Mouse (Mus musculus) heart, embryonic 10.5 days (tissue): ENCODE data around the gene Flnc. TPM values are rescaled to one million over a fixed set of nuclear protein-coding genes. Genes with fewer than 3 reads are reported as not detected.
A peak's percentile ranks its signal among the peaks of the same experiment; 100 is the strongest.

ENCODE experiments used
- DNase-seq: peaks from one replicate; pipeline ENCODE4 v3.0.0-alpha.2; 2017; ENCODE audit warnings: low spot score
- H3K27ac ChIP-seq: fragments of 300-500 bp; sonication (generic); 2 replicates; pipeline ENCODE4 v1.5.1; 2016; ENCODE audit warnings: mild to moderate bottlenecking
- H3K27me3 ChIP-seq: fragments of 300-500 bp; sonication (generic); 2 replicates; pipeline ENCODE4 v1.6.1; 2016; ENCODE audit warnings: mild to moderate bottlenecking; ENCODE audit not compliant: poor library complexity, insufficient read depth, severe bottlenecking
- H3K36me3 ChIP-seq: fragments of 300-500 bp; sonication (generic); 2 replicates; pipeline ENCODE4 v1.6.1; 2016; ENCODE audit warnings: mild to moderate bottlenecking, moderate library complexity
- H3K4me1 ChIP-seq: fragments of 300-500 bp; sonication (generic); 2 replicates; pipeline ENCODE4 v1.6.1; 2016; ENCODE audit warnings: mild to moderate bottlenecking
- H3K4me3 ChIP-seq: fragments of 300-500 bp; sonication (generic); 2 replicates; pipeline ENCODE4 v1.5.1; 2016; ENCODE audit warnings: mild to moderate bottlenecking, moderate library complexity
- H3K9me3 ChIP-seq: fragments of 300-500 bp; sonication (generic); 2 replicates; pipeline ENCODE4 v1.6.1; 2016; ENCODE audit warnings: mild to moderate bottlenecking, moderate library complexity
- WGBS: fragments of 180-500 bp; shearing (Covaris S2); methylation state at CpG from one replicate; pipeline ENCODE4 v1.1.7; 2016; 5-methylcytosine and 5-hydroxymethylcytosine counted together
- polyA plus RNA-seq: library from polyadenylated mRNA; unstranded; fragments of >200 nt; fragmentation: Nextera tagmentation; extraction: Ambion mirVana; gene quantifications from 2 replicates; pipeline ENCODE4 v1.2.1, GENCODE M21; 2016

Gene Flnc
- polyA plus RNA-seq, 1 experiment from 2014 or later = 40.2 TPM

GRCm38 (mm10) chr6:29402693-29403342, 30.2 kb upstream of the Flnc start:
- WGBS = 6% methylated on average over 34 of the region's 34 CpGs
- no peaks in the 10 kb centered on the region for H3K9me3 ChIP-seq
- DNase-seq = no peak
- peak overlapping the region; percentile 49; the same call in 1 of the 2 replicates for H3K27ac ChIP-seq
- peak overlapping the region; percentile 50 for H3K4me3 ChIP-seq
- peaks cover 10% of the 10 kb centered on the region for H3K4me1 ChIP-seq
- peaks cover 36% of the 10 kb centered on the region for H3K36me3 ChIP-seq
- H3K27me3 ChIP-seq = peaks cover 24% of the 10 kb centered on the region; the same call in 1 of the 2 replicates

GRCm38 (mm10) chr6:29406412-29406811, 26.6 kb upstream of the Flnc start:
- H3K27ac ChIP-seq = no peak overlapping the region
- H3K36me3 ChIP-seq = peaks cover 52% of the 10 kb centered on the region
- peaks cover 8% of the 10 kb centered on the region for H3K4me1 ChIP-seq
- 82% methylated on average over 6 of the region's 6 CpGs for WGBS
- DNase-seq = no peak
- peaks cover 18% of the 10 kb centered on the region; the same call in 1 of the 2 replicates for H3K27me3 ChIP-seq
- H3K9me3 ChIP-seq = no peaks in the 10 kb centered on the region
- H3K4me3 ChIP-seq = no peak overlapping the region

- no peak overlapping the region for H3K4me3 ChIP-seq
- no peak overlapping the region for H3K27ac ChIP-seq
- no peaks in the 10 kb centered on the region for H3K27me3 ChIP-seq
- H3K36me3 ChIP-seq = peaks cover 65% of the 10 kb centered on the region
- DNase-seq = no peak
- 79% methylated on average over 9 of the region's 9 CpGs for WGBS
- H3K4me1 ChIP-seq = peaks cover 6% of the 10 kb centered on the region; the same call in 1 of the 2 replicates
- H3K9me3 ChIP-seq = no peaks in the 10 kb centered on the region
Observed at GRCm38 (mm10) chr6:29415446-29415845, 17.6 kb upstream of the Flnc start.

- Histone ChIP-seq H3K36me3 (peaks cover 22% of the 10 kb centered on the region), H3K27ac (no peak overlapping the region), H3K9me3 (no peaks in the 10 kb centered on the region), H3K27me3 (no peaks in the 10 kb centered on the region), H3K4me1 (peaks cover 6% of the 10 kb centered on the region; the same call in 1 of the 2 replicates), H3K4me3 (no peak overlapping the region)
- WGBS = 88% methylated on average over 2 of the region's 2 CpGs
- no peak for DNase-seq
Observed at GRCm38 (mm10) chr6:29420596-29420995, 12.5 kb upstream of the Flnc start.

GRCm38 (mm10) chr6:29425118-29425517, 7.9 kb upstream of the Flnc start:
- no peaks in the 10 kb centered on the region for H3K27me3 ChIP-seq
- H3K27ac ChIP-seq = no peak overlapping the region
- H3K4me3 ChIP-seq = no peak overlapping the region
- H3K36me3 ChIP-seq = peaks cover 1% of the 10 kb centered on the region; the same call in 1 of the 2 replicates
- DNase-seq = no peak
- H3K9me3 ChIP-seq = no peaks in the 10 kb centered on the region
- 91% methylated on average over 8 of the region's 8 CpGs for WGBS
- peaks cover 4% of the 10 kb centered on the region for H3K4me1 ChIP-seq

GRCm38 (mm10) chr6:29426331-29426730, 6.7 kb upstream of the Flnc start:
- H3K36me3 ChIP-seq = no peaks in the 10 kb centered on the region
- no peak overlapping the region for H3K27ac ChIP-seq
- H3K4me1 ChIP-seq = peaks cover 16% of the 10 kb centered on the region
- 67% methylated on average over 6 of the region's 6 CpGs for WGBS
- DNase-seq = no peak
- no peak overlapping the region for H3K4me3 ChIP-seq
- H3K9me3 ChIP-seq = no peaks in the 10 kb centered on the region
- H3K27me3 ChIP-seq = 0 out of 2 replicates have a peak, but pooled peaks cover 6% of the 10 kb centered on the region

- 64% methylated on average over 4 of the region's 4 CpGs for WGBS
- DNase-seq = no peak
Observed at GRCm38 (mm10) chr6:29428171-29428570, 4.9 kb upstream of the Flnc start.

GRCm38 (mm10) chr6:29430681-29431420, 2.2 kb upstream of the Flnc start:
- DNase-seq = no peak
- peaks cover 58% of the 10 kb centered on the region for H3K4me1 ChIP-seq
- peak overlapping the region; percentile 33 for H3K4me3 ChIP-seq
- H3K27ac ChIP-seq = peak overlapping the region; percentile 93
- WGBS = 25% methylated on average over 15 of the region's 15 CpGs
- no peaks in the 10 kb centered on the region; the same call in 1 of the 2 replicates for H3K36me3 ChIP-seq
- peaks cover 28% of the 10 kb centered on the region for H3K27me3 ChIP-seq
- no peaks in the 10 kb centered on the region for H3K9me3 ChIP-seq

More at GRCm38 (mm10) chr6:29428171-29428570, 4.9 kb upstream of the Flnc start:
- no peak overlapping the region for H3K4me3 ChIP-seq
- H3K4me1 ChIP-seq = peaks cover 34% of the 10 kb centered on the region
- H3K36me3 ChIP-seq = no peaks in the 10 kb centered on the region
- H3K9me3 ChIP-seq = no peaks in the 10 kb centered on the region
- H3K27ac ChIP-seq = no peak overlapping the region
- peaks cover 17% of the 10 kb centered on the region; the same call in 1 of the 2 replicates for H3K27me3 ChIP-seq

- peaks cover 28% of the 10 kb centered on the region for H3K27me3 ChIP-seq
- 11% methylated on average over 5 of the region's 5 CpGs for WGBS
- H3K36me3 ChIP-seq = no peaks in the 10 kb centered on the region; the same call in 1 of the 2 replicates
- no peaks in the 10 kb centered on the region for H3K9me3 ChIP-seq
- peak overlapping the region; percentile 33 for H3K4me3 ChIP-seq
- H3K27ac ChIP-seq = peak overlapping the region; percentile 93
- peaks cover 64% of the 10 kb centered on the region for H3K4me1 ChIP-seq
- DNase-seq = peak; percentile 94
Observed at GRCm38 (mm10) chr6:29431473-29431872, 1.6 kb upstream of the Flnc start.

GRCm38 (mm10) chr6:29432156-29432555, 900 bp upstream of the Flnc start:
- H3K9me3 ChIP-seq = no peaks in the 10 kb centered on the region
- peaks cover 71% of the 10 kb centered on the region for H3K4me1 ChIP-seq
- H3K36me3 ChIP-seq = peaks cover under 1% of the 10 kb centered on the region
- peak overlapping the region; percentile 74 for H3K4me3 ChIP-seq
- DNase-seq = no peak
- peaks cover 28% of the 10 kb centered on the region for H3K27me3 ChIP-seq
- 34% methylated on average over 3 of the region's 3 CpGs for WGBS
- peak overlapping the region; percentile 93 for H3K27ac ChIP-seq

GRCm38 (mm10) chr6:29432676-29433037, 399 bp upstream of the Flnc start:
- Histone ChIP-seq H3K27me3 (peaks cover 28% of the 10 kb centered on the region), H3K4me3 (peak overlapping the region; percentile 74), H3K9me3 (no peaks in the 10 kb centered on the region), H3K36me3 (peaks cover 5% of the 10 kb centered on the region), H3K27ac (peak overlapping the region; percentile 93), H3K4me1 (peaks cover 74% of the 10 kb centered on the region)
- no peak for DNase-seq

GRCm38 (mm10) chr6:29433804-29434795, 1.0 kb downstream of the Flnc start:
- under 1% methylated on average over 27 of the region's 27 CpGs for WGBS
- peaks cover 74% of the 10 kb centered on the region for H3K4me1 ChIP-seq

More at GRCm38 (mm10) chr6:29433804-29434795, 1.0 kb downstream of the Flnc start:
- H3K4me3 ChIP-seq = peak overlapping the region; percentile 74
- peak overlapping the region; percentile 93 for H3K27ac ChIP-seq
- peaks cover 18% of the 10 kb centered on the region for H3K36me3 ChIP-seq
- peak; percentile 94 for DNase-seq
- H3K9me3 ChIP-seq = no peaks in the 10 kb centered on the region
- peaks cover 28% of the 10 kb centered on the region for H3K27me3 ChIP-seq
